Mouse (Mus musculus) embryonic facial prominence, embryonic 12.5 days (tissue): ENCODE results near the gene Cd99l2. TPM values are rescaled to one million over a fixed set of nuclear protein-coding genes. Genes with fewer than 3 reads are reported as not detected.

Experiments
- ATAC-seq: fragments of 200-750 bp; cut with Nextera tagmentation; 2 replicates; pipeline ENCODE4 v1.8.0; 2017; ENCODE audit not compliant: insufficient number of reproducible peaks, insufficient read depth, low FRiP score, low TSS enrichment
- H3K27ac ChIP-seq: fragments of 300-500 bp; sonication (generic); 2 replicates; pipeline ENCODE4 v1.5.1; 2016; ENCODE audit warnings: mild to moderate bottlenecking
- H3K27me3 ChIP-seq: fragments of 300-500 bp; sonication (generic); 2 replicates; pipeline ENCODE4 v1.6.1; 2016; ENCODE audit warnings: mild to moderate bottlenecking, moderate library complexity
- H3K36me3 ChIP-seq: fragments of 300-500 bp; sonication (generic); 2 replicates; pipeline ENCODE4 v1.6.1; 2016; ENCODE audit warnings: mild to moderate bottlenecking
- H3K4me1 ChIP-seq: fragments of 300-500 bp; sonication (generic); 2 replicates; pipeline ENCODE4 v1.6.1; 2016
- H3K4me2 ChIP-seq: fragments of 300-500 bp; sonication (generic); replicated peaks from 2 replicates; pipeline ENCODE4 v1.6.1; 2016; ENCODE audit warnings: mild to moderate bottlenecking, moderate library complexity
- H3K4me3 ChIP-seq: fragments of 300-500 bp; sonication (generic); 2 replicates; pipeline ENCODE4 v1.5.1; 2016; ENCODE audit warnings: mild to moderate bottlenecking
- H3K9ac ChIP-seq: fragments of 300-500 bp; sonication (generic); 2 replicates; pipeline ENCODE4 v1.6.1; 2016; ENCODE audit warnings: mild to moderate bottlenecking, moderate library complexity
- H3K9me3 ChIP-seq: fragments of 300-500 bp; sonication (generic); 2 replicates; pipeline ENCODE4 v1.6.1; 2016; ENCODE audit warnings: mild to moderate bottlenecking, moderate library complexity
- whole genome bisulfite sequencing: fragments of 180-500 bp; shearing (Covaris S2); methylation state at CpG from one replicate; pipeline ENCODE4 v1.1.7; 2016; 5-methylcytosine and 5-hydroxymethylcytosine counted together
- polyA plus RNA-seq: library from polyadenylated mRNA; unstranded; fragments of >200 nt; fragmentation: Nextera tagmentation; extraction: Ambion mirVana; gene quantifications from 2 replicates; pipeline ENCODE4 v1.2.1, GENCODE M21; 2016

Gene Cd99l2
- polyA plus RNA-seq, 1 experiment from 2014 or later = 36.2 TPM

- WGBS = 82% methylated on average over 7 of the region's 7 CpGs
- Histone ChIP-seq H3K4me1 (no peaks in the 10 kb centered on the region), H3K27me3 (no peaks in the 10 kb centered on the region), H3K9ac (no peak overlapping the region), H3K36me3 (no peaks in the 10 kb centered on the region), H3K9me3 (no peaks in the 10 kb centered on the region), H3K27ac (no peak overlapping the region), H3K4me3 (no peak overlapping the region), H3K4me2 (no peak overlapping the region)
- ATAC-seq = no peak
These were observed 28.4 kb downstream of the Cd99l2 start for GRCm38 (mm10) chrX:71464138-71464826.

DNA sequence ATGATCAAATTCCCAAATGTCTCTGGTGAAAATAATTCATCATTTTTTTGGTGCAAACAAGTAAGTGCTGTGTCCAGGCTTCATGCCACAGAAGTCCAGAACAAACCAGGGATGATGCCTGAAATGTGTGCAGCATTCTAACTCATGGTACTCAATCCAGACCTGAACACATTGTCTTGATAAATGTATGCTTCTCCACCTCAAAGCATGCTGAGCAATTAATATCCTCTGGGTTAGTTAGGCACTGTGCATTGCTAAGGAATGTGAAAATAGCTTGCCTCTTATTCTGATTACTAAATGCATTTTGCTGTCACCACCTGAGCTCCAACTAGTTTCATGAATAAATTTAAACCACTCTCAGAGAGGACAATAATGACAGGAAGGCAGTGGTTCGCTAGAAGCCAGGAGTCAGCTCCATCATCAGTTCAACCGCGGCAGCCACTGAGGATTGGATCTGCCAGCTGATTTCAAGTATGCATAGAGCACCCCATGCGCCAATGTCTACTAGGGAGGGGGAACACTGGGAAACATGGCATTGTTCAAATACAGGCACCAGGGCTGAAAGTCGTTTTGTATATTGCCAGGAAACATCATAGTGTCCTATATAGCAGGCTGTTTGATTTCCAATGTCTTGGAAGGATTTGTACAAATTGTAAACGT lies 36.4 kb downstream of the Cd99l2 start:
- ATAC-seq = no peak
- Histone ChIP-seq H3K27ac (no peak overlapping the region), H3K9ac (no peak overlapping the region), H3K9me3 (no peaks in the 10 kb centered on the region), H3K4me2 (no peak overlapping the region), H3K27me3 (no peaks in the 10 kb centered on the region), H3K4me3 (no peak overlapping the region), H3K4me1 (no peaks in the 10 kb centered on the region), H3K36me3 (no peaks in the 10 kb centered on the region)
- WGBS = 84% methylated on average over 6 of the region's 6 CpGs

DNA sequence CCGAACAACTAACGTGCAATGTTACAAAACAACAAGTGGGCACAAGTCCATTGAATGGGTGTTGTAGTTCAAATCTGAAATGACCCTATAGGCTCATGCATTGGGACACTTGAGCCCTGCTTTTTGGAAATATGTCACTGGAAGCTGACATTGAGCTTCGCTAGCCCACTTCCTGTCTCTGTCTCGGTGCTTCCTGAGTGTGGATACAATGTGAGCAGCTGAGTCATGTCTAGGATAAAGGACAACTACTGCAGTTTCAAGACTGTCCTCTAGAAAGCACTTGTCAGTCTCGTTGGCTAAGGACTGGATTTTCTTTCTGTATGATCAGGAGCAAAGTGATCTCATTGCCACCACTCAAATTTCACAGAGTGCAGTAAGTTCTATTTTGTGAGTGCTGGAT lies 49.7 kb downstream of the Cd99l2 start:
- H3K27me3 ChIP-seq = no peaks in the 10 kb centered on the region
- no peak overlapping the region for H3K4me3 ChIP-seq
- WGBS = 78% methylated on average over 5 of the region's 5 CpGs
- H3K9me3 ChIP-seq = no peaks in the 10 kb centered on the region
- H3K4me1 ChIP-seq = no peaks in the 10 kb centered on the region
- no peak for ATAC-seq
- no peak overlapping the region for H3K9ac ChIP-seq
- H3K27ac ChIP-seq = no peak overlapping the region
- H3K4me2 ChIP-seq = no peak overlapping the region
- H3K36me3 ChIP-seq = no peaks in the 10 kb centered on the region

DNA sequence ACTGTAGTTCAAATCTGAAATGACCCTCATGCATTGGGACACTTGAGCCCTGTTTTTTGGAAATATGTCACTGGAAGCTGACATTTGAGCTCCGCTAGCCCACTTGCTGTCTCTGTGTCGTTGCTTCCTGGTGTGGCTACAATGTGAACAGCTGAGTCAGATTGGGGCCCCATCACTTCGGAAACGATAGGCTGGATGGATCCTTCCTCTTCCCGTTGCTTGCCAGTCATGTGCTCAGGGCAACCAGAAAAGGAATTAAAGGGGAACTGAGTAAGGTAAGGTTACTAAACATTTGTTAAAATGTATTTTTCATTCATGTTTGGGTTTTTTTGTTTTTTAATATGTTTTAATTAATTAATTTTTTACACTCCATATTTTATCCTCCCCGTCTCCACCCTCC lies 53.2 kb downstream of the Cd99l2 start:
- no peak for ATAC-seq
- no peaks in the 10 kb centered on the region for H3K27me3 ChIP-seq
- no peak overlapping the region for H3K27ac ChIP-seq
- H3K4me1 ChIP-seq = no peaks in the 10 kb centered on the region
- H3K9me3 ChIP-seq = no peaks in the 10 kb centered on the region
- no peaks in the 10 kb centered on the region for H3K36me3 ChIP-seq
- no peak overlapping the region for H3K9ac ChIP-seq
- no peak overlapping the region for H3K4me3 ChIP-seq
- no peak overlapping the region for H3K4me2 ChIP-seq
- 92% methylated on average over 6 of the region's 6 CpGs for WGBS

DNA sequence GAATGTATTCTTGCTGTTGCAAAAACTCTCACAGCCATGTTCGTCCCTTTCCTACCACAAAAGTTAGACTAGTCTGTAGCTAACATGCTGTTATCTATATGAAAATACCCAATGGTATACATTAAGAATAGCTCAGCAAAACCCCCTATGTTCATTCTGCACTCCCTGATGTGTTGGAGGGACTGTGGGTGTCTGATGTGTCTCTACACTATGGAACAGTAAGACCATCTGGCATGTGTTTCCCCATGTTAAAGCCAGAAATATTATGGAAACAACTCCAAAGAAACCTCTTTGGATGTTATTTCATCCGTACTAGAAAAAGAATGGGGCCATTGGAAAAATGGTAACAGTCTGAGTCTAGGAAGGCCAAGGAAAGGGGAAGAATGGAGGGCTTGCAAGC lies 57.1 kb downstream of the Cd99l2 start:
- Histone ChIP-seq H3K9me3 (no peaks in the 10 kb centered on the region), H3K27me3 (no peaks in the 10 kb centered on the region), H3K9ac (no peak overlapping the region), H3K4me2 (no peak overlapping the region), H3K4me3 (no peak overlapping the region), H3K36me3 (no peaks in the 10 kb centered on the region), H3K27ac (no peak overlapping the region), H3K4me1 (no peaks in the 10 kb centered on the region)
- WGBS = 88% methylated on average over 2 of the region's 2 CpGs
- ATAC-seq = no peak

GRCm38 (mm10) chrX:71434860-71435259 lies 57.8 kb downstream of the Cd99l2 start:
- ATAC-seq = no peak
- Histone ChIP-seq H3K36me3 (no peaks in the 10 kb centered on the region), H3K4me2 (no peak overlapping the region), H3K9me3 (no peaks in the 10 kb centered on the region), H3K4me1 (no peaks in the 10 kb centered on the region), H3K27me3 (no peaks in the 10 kb centered on the region), H3K27ac (no peak overlapping the region), H3K9ac (no peak overlapping the region), H3K4me3 (no peak overlapping the region)
- 47% methylated on average over 8 of the region's 8 CpGs for WGBS

GRCm38 (mm10) chrX:71434448-71434847 lies 58.2 kb downstream of the Cd99l2 start:
- ATAC-seq = no peak
- Histone ChIP-seq H3K27ac (no peak overlapping the region), H3K4me2 (no peak overlapping the region), H3K4me1 (no peaks in the 10 kb centered on the region), H3K9ac (no peak overlapping the region), H3K9me3 (no peaks in the 10 kb centered on the region), H3K27me3 (no peaks in the 10 kb centered on the region), H3K36me3 (no peaks in the 10 kb centered on the region), H3K4me3 (no peak overlapping the region)
- WGBS = 62% methylated on average over 1 of the region's 1 CpGs

GRCm38 (mm10) chrX:71430900-71431299 lies 61.7 kb downstream of the Cd99l2 start:
- Histone ChIP-seq H3K9ac (no peak overlapping the region), H3K4me2 (no peak overlapping the region), H3K4me3 (no peak overlapping the region), H3K27me3 (no peaks in the 10 kb centered on the region), H3K4me1 (no peaks in the 10 kb centered on the region), H3K36me3 (no peaks in the 10 kb centered on the region), H3K27ac (no peak overlapping the region), H3K9me3 (no peaks in the 10 kb centered on the region)
- ATAC-seq = no peak
- WGBS = 80% methylated on average over 5 of the region's 5 CpGs

GRCm38 (mm10) chrX:71427491-71427890 lies 65.2 kb downstream of the Cd99l2 start:
- Histone ChIP-seq H3K27ac (no peak overlapping the region), H3K27me3 (no peaks in the 10 kb centered on the region), H3K9ac (no peak overlapping the region), H3K4me2 (no peak overlapping the region), H3K4me1 (no peaks in the 10 kb centered on the region), H3K4me3 (no peak overlapping the region), H3K36me3 (no peaks in the 10 kb centered on the region), H3K9me3 (no peaks in the 10 kb centered on the region)
- no peak for ATAC-seq

- no peaks in the 10 kb centered on the region for H3K27me3 ChIP-seq
These were observed 66.7 kb downstream of the Cd99l2 start for GRCm38 (mm10) chrX:71425746-71426519.

GRCm38 (mm10) chrX:71424852-71425251 lies 67.8 kb downstream of the Cd99l2 start:
- Histone ChIP-seq H3K27me3 (no peaks in the 10 kb centered on the region), H3K4me3 (no peak overlapping the region), H3K9me3 (no peaks in the 10 kb centered on the region), H3K4me1 (no peaks in the 10 kb centered on the region), H3K4me2 (no peak overlapping the region), H3K36me3 (no peaks in the 10 kb centered on the region), H3K9ac (no peak overlapping the region), H3K27ac (no peak overlapping the region)
- 61% methylated on average over 1 of the region's 1 CpGs for WGBS
- ATAC-seq = no peak

More at GRCm38 (mm10) chrX:71425746-71426519, 66.7 kb downstream of the Cd99l2 start:
- no peaks in the 10 kb centered on the region for H3K36me3 ChIP-seq
- H3K9ac ChIP-seq = no peak overlapping the region
- no peaks in the 10 kb centered on the region for H3K9me3 ChIP-seq
- H3K4me3 ChIP-seq = no peak overlapping the region
- ATAC-seq = 0 out of 2 replicates have a peak, but pooled peaks have one; percentile 35
- WGBS = 48% methylated on average over 9 of the region's 9 CpGs
- no peak overlapping the region for H3K4me2 ChIP-seq
- no peak overlapping the region for H3K27ac ChIP-seq
- no peaks in the 10 kb centered on the region for H3K4me1 ChIP-seq

DNA sequence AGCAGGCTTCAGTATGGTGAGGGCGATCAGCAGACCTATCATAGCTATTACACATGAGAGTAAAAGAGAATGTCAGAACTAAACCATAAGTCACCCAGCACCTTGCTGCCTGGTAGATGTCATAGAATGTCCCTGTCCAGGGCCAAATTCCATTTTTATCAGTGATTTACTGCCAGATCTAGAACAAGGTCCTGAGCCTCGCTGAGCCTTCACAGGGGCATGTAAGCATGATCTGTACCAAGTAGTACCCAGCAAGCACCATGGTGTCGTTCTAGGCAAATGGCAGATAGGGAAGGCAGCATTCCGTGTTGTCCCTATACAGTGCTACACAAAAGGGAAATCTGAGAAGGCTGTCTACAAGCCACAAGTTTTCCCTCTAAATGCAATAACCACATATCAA lies 79.0 kb downstream of the Cd99l2 start:
- Histone ChIP-seq H3K27ac (no peak overlapping the region), H3K27me3 (no peaks in the 10 kb centered on the region), H3K4me2 (no peak overlapping the region), H3K9ac (no peak overlapping the region), H3K36me3 (no peaks in the 10 kb centered on the region), H3K9me3 (no peaks in the 10 kb centered on the region), H3K4me3 (no peak overlapping the region), H3K4me1 (no peaks in the 10 kb centered on the region)
- WGBS = 85% methylated on average over 4 of the region's 4 CpGs
- no peak for ATAC-seq
